8 mouse cellular contexts compared by ENCODE assay signal in genomic region chr17:87691958-87692357, GRCm38 (mm10). TPM values are rescaled to one million over a fixed set of nuclear protein-coding genes. Genes with fewer than 3 reads are reported as not detected.
DNase-seq lines count a peak whose midpoint lies in the region; ATAC-seq lines count a peak whose summit lies in the region.

No protein-coding gene starts in this region.

- intact Hi-C loops in heart, postnatal 25 days (cut with DNase I) = loop anchor here (1.0 kb wide), 1 partner anchor 257 kb away; no protein-coding TSS in a partner anchor

- peak; percentile 80 for ATAC-seq in megakaryocyte-erythroid progenitor cell, adult 5-6 weeks (replicated peaks; ENCODE audit: low FRiP score, low TSS enrichment, poor library complexity, severe bottlenecking)

- DNase-seq in heart, adult 18-20 months = peak; percentile 22 to 80
- DNase-seq in heart, postnatal 25 days (ENCODE audit: low spot score) = no peak
- DNase-seq in ES-CJ7 (ENCODE audit: low read depth, low spot score) = peak; percentile 68
- peak; percentile 83 for DNase-seq in cerebellum, adult 9-10 months
- DNase-seq in frontal cortex, postnatal 36 days (ENCODE audit: low spot score in 2 of 2) = peak; percentile 66 to 67
- DNase-seq in layer of hippocampus, adult 8-10 months (ENCODE audit: low spot score in 2 of 2) = peak; percentile 30 to 50
- DNase-seq in spleen, postnatal 36 days (ENCODE audit: low spot score in 2 of 2) = peak; percentile 15 to 29

RNA-seq across cellular contexts. Expression of gene Msh2, which starts 19.8 kb away (rescaled TPM):
- 10 to 100 TPM; 11.9 to 15.0 TPM for total RNA-seq in heart, adult 18-20 months (2021)
- total RNA-seq in heart, postnatal 25 days (2021) = 10 to 100 TPM; 12.7 to 14.3 TPM
- total RNA-seq in layer of hippocampus, adult 8-10 months (2022) = 10 to 100 TPM; 36.5 to 39.5 (median 38.1) TPM
- 49.8 and 73.7 TPM in 2 replicates for total RNA-seq in megakaryocyte-erythroid progenitor cell, adult 5-6 weeks (2014; fragmentation: Nextera tagmentation)
- 105 and 123 TPM in 2 replicates for total RNA-seq in megakaryocyte-erythroid progenitor cell, adult 5-6 weeks (2017)

RNA-seq across cellular contexts. Expression of gene Epcam, which starts 56.2 kb away (rescaled TPM):
- 1 to 10 TPM in 1 of 2 experiments, not detected in 1; 1.1 TPM for total RNA-seq in heart, adult 18-20 months (2021)
- total RNA-seq in heart, postnatal 25 days (2021) = not detected
- under 1 TPM in 3 of 4 experiments, not detected in 1; 0.35 to 0.78 (median 0.68) TPM for total RNA-seq in layer of hippocampus, adult 8-10 months (2022)
- total RNA-seq in megakaryocyte-erythroid progenitor cell, adult 5-6 weeks (2014; fragmentation: Nextera tagmentation) = 0.35 TPM in 1 of 2 replicates, not detected in the other
- total RNA-seq in megakaryocyte-erythroid progenitor cell, adult 5-6 weeks (2017) = not detected in 2 replicates
